Mouse (Mus musculus) adrenal gland, postnatal 14 days (tissue): ENCODE results near the gene Celf6. TPM values are rescaled to one million over a fixed set of nuclear protein-coding genes. Genes with fewer than 3 reads are reported as not detected.
A peak's percentile ranks its signal among the peaks of the same experiment; 100 is the strongest.

ENCODE experiments used
- DNase-seq: peaks from one replicate; pipeline ENCODE4 v3.0.0; 2021; ENCODE audit warnings: mixed read lengths
- long read RNA-seq, 2 experiments: library from polyadenylated mRNA; stranded (forward); transcript quantifications; one replicate each; pipeline ENCODE4 v2.0.0; 2021
- total RNA-seq: library from RNA; stranded (reverse); gene quantifications from 2 replicates; pipeline ENCODE4 v1.2.3, GENCODE M21; 2021

Celf6 gene
- 4.3 and 6.9 TPM in 2 replicates for total RNA-seq
- long read RNA-seq, experiment 1, transcript Celf6-201 (12 exons, 2,765 nt), result major isoform, 16 of 22 reads
- long read RNA-seq, experiment 1, partial matches to known transcripts, result 0 of 22 reads
- long read RNA-seq, experiment 1, other reads (novel, unspliced or antisense), result 6 of 22 reads
- long read RNA-seq, experiment 2, transcript Celf6-201 (12 exons, 2,765 nt), result major isoform, 10 of 12 reads
- long read RNA-seq, experiment 2, partial matches to known transcripts, result 0 of 12 reads
- long read RNA-seq, experiment 2, other reads (novel, unspliced or antisense), result 2 of 12 reads

DNA sequence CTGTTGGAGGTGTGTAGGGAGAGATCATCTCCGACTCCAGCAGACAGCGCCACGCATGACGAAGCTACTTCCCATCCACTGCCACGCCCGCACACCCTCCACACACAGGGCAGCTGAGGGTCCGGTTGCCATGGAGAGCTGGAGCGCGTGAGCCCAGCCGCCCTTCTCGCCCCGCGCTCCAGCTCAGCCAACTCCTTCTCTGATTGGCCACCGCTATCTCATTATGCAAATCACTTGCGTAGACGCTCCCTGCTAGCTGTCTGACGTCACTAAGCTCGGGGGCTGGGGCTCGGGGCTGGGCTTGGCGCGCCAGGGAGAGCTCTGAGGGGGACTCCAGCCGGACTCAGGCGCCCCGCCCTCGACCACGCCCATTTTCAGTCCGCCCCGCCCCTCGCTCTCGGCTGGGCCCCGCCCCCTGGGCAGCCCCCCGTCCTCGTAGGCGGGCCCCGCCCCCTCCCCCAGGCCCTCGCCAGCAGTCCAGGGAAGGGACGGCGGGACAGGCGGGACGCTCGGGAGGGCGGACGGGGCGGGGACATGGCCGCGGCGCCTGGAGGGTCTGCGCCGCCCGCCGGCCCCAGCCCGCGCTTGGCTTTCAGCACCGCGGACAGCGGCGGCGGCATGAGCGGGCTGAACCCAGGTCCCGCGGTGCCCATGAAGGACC is at the start of gene Celf6:
Gene Celf6 (plus strand): TSS at position 74 of the 661 bp plus-strand sequence.
- DNase-seq, result peak; percentile 94

DNA sequence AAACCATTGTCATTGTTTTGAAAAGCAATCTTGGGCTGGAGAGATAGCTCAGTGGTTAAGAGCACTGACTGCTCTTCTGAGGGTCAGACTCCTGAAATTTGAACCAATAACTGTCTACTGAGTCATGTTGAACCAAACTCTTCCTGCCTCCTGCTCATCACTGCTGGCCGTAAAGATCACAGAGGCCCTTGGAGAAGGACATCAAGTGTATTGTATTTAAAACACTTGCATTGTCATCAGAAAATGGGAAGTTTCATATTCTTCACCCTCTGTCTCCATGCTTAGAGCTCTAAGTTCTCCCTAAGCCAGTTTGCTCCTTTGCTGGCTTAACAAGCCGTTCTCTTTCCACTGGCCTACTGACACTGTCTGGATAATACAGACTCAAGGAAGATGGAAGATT is 49.4 kb upstream of the Celf6 start:
- no peak for DNase-seq

DNA sequence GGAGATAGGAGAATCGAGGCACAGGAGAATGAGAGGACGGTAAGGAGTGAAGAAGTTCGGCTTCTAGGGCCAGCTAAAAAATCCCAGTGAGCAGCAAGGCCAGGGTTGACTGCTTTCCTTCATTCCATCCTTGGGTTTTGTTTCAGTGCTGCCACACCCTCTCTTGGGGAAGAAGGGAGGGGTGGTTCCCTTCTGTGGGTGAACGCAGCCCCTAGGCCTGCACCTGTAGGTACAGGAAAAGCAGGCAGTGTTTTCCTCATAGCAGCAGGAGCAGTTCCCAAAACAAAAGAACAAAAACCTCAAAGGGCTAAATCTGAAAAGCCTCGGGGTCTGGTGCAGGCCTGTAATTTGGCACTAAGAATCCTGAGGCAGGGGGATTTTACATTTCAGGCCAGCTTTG is 46.1 kb upstream of the Celf6 start:
- no peak for DNase-seq

DNA sequence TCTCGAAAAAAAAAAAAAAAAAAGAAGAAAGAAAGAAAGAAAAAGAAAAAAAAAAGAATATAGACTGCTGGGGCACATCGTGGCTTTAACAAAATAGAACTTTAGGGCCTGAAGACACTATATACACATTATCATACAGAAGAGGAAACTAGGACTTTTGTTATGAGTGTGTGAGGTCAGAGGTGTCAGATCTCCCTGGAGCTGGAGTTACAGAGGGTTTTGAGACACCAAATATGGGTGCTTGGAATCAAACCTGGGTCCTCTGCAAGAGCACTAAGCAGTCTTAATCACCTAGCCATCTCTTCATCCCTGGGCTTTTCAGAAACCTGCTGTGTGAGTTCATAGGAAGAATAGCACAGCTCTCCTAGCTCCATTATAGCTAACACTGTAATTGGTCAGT is 44.3 kb upstream of the Celf6 start:
- no peak for DNase-seq

DNA sequence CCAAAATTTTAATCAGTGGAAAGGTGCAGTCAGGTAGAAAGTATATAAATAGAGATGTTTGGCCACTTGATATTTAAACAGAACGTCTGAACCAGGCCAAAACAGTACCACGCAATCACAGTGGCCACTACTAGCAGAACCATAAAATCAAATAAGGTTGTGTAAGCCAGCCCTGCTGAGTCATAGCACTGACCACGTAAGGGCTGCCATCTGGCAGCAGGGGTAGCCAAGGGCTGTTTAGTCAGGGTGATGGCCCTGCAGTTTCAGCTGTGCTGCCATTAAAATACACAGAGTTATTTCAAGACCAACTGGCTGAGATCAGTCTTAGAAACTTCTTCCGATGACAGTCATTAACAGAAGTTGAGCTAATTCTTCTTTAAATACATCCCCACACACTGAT is 43.8 kb upstream of the Celf6 start:
- peak; percentile 79 for DNase-seq

DNA sequence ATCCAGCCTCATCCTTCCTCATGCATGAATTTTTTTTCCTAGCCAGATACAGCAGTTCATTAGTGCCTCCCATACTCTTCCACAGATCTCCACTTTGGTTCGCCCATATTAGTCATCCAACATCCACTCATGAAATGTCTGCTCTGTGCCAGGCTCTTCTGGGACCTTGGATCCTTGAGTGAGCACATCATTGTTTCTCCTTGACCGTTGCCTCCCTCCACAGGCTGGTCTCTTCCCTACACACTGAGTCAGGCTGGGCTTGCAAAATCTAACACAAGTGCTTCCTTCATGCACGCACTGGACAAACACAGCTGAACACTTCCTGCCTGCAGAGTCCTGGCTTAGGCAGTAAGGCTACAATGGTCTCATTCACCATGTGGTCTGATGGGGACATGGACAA is 40.1 kb upstream of the Celf6 start:
- peak; percentile 73 for DNase-seq

DNA sequence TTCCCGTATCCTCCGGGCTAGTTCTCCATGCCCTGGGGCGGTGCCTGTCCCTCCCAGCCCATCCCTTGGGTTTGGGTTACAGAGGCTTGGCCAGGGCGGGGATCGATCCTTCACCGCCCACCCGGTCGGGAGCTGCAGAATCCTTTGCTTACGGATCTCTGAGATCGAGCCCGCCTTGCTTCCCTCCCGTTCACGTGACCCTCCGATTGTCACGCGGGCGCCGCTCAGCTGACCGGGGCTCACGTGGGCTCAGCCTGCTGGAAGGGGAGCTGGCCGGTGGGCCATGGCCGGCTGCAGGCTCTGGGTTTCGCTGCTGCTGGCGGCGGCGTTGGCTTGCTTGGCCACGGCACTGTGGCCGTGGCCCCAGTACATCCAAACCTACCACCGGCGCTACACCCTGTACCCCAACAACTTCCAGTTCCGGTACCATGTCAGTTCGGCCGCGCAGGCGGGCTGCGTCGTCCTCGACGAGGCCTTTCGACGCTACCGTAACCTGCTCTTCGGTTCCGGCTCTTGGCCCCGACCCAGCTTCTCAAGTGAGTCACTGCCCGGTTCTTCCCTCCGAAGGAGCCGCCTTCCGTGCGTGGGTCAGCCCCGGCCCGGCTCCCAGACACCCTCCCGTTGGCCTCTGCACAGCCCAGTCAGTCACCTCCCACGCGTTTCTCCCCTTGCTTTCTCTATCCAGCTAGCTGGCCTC is 38.1 kb upstream of the Celf6 start, which contains the start of the genes Hexa and Tmem202:
Gene Hexa (plus strand): TSS at position 100 of the 697 bp plus-strand sequence.
Gene Tmem202 (minus strand): TSS at position 407 of the 697 bp plus-strand sequence.
- DNase-seq, result peak; percentile 91

DNA sequence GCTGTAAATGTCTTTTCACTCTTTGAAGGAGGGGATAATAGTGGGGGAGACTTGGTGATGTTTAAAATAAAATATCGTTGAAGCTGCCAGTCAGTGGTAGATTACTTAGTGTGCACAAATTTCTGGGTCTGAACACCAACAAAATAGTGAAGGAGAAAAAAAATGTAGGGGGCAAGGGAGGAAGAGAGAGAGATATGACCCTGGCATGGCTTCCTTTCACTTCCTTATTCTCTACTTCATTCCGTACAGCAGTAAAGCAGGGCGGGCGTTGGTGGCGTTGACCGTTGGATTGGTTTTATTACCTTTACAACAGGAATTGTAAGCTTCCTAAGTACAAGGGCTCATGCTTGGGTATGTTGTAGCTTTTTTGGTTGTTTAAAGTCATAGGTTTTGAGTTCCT is 36.1 kb upstream of the Celf6 start:
- DNase-seq, result no peak

DNA sequence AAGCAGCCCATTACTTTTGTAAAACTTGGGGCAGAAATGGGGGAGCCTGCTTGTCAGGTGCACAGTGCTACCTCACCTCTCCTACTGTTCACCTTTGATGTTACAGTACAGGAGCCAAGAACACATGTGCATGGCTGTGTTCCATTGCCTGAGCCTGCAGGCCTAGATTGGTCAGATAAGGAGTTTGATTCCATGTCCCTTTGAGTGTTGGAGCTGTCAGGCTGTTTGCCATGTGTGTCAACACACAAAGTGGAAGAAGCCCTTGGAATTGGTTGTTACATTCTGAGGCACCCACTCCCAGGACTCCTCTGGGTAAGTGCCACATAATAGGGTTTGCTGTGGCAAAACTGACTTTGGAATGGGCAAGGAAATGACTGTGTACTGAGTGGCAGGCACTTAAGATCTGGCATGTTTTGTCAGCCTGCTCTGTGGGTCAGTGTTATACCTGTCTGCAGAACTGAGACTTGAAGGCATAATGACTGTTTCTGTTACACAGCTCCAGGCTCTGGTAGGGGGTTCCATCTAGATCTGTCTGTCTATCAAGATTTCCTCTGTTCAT is 34.9 kb upstream of the Celf6 start:
- DNase-seq, result no peak

DNA sequence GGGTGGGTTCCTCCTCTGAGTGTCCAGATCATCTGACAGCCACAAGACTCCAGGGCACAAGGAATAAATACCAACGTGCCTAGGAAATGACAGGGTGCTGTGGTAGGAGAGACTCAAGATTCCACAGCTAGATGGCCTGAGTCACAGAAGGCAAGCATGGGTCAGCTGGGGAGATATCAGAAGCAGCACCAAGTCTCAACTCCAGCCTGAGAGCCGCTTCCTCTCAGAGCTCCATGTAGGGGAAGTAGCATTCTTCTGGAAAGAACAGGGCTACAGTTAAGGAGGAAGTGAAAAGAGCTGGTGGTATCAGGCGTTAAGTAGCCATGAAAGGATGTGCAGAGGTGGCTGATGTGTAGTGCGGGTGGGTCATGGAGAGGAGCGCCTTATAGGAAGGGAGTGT is 33.0 kb upstream of the Celf6 start:
- DNase-seq, result no peak

DNA sequence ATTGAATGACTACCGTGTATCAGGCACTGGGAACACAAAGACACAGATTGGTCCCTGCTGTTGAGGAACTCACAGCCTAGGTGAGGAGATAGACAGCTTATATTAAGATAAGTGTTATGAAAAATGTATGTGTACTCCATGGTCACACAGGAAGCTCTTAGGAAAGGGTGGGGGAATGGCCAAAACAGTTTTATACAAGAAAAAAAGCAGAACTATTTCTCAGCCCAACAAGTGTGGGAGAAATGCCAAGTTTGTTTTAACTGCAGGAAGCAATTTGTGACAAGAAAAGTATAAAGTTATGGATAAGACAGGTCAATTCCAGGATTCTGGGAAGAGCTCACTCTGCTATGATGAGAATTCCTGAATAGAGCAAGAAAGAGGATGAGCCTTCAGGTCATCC is 29.8 kb upstream of the Celf6 start:
- no peak for DNase-seq

DNA sequence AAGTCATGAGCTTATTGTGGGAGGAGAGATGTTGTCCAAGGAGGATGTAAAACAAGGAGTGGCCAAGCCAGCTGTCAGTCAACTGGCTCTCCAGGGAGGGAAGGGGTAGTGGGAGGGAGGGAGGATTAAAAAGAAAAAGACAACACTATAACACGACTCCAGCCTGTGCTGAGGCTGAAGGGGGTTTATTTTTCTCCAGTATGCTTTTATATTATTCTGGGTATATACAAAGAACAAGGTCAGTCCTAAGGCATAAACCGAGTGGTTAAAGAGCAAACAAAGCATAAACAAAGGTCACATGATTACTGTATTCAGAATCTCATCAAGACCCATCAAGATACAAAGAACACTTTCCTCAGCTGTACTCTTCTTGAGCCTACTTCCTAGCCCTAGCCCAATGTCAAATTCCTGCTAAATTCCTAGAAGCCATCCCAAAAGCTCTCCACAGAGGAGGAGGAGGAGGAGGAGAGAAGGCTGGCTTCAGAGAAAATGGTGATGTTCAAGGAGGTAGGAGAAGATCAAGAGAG is 28.7 kb upstream of the Celf6 start:
- DNase-seq, result no peak

DNA sequence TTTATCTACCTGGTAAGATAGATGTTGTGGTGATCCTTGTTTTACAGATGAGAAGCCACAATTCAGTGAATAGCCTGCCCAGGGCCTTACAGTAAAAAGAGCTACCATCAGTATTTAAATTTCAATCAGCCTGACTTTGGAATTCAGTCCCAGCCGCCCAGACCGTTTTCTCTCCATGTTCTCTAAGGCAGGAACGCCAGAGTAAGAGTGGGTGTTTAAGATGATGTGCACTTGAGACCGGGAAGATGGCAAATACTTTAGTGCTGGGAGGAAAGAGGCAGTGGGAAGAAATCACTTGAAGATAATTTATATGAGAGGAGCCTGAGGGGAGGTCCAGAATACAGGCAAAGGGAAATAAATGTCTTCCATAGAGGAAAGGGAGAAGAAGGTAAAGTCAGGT is 27.6 kb upstream of the Celf6 start:
- no peak for DNase-seq

DNA sequence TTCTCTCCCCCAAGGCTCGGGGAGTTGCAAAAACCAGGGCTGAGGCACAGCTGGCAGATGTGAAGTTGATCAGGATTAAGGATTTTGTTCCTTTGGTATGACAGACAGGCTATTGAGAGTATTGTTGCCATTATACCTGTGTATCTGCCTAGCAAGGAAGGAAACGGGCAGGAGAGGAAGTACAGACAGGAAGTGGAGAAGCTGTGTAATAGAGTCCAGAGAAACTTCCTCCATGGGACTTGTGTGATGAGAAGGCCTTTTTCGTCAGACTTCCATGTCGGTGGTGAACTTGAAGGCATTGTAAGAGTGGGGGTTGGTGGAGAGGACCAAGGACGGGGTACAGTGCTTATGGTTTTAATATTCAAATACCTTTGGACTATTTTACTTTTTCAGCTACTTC is 26.7 kb upstream of the Celf6 start:
- no peak for DNase-seq

DNA sequence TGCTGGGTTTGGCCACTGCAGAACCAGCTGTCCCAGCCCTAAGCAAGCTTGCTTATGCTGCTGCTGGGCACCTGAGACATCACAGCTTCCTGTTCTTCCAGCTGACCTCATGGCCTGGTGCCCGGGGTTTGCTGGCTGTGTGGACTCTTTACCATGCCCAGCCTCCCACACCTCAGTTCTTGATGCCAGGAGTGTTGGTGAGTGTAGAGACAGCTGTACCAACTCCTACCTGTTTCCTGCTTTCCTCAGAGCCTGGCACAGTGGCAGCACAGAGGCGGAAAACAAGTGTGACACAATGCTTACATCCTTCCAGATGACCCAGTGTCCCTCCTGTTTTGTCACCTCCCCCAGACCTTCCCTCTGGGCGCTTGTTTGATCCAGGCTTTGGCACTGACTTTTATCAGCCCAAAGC is 26.1 kb upstream of the Celf6 start:
- DNase-seq, result peak; percentile 70

DNA sequence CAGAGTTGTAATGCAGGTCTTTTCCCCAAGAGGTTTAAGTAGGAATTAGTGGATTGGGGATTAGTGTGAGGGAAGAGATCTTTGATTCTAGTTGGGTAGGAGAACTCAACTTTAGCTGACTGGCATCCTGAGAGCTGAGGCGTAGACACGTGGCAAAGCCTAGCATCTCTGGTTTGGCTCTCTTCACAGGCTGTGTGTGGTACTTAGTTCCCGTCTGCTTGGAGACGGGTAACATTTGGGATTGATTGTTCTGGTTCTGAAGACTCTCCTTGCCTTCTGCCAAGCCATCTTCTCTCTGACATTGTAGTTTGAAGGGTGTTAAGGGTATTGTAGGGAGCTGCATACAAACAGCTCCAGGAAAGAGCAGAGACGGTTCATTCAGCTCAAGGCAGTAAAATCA is 25.1 kb upstream of the Celf6 start:
- no peak for DNase-seq

DNA sequence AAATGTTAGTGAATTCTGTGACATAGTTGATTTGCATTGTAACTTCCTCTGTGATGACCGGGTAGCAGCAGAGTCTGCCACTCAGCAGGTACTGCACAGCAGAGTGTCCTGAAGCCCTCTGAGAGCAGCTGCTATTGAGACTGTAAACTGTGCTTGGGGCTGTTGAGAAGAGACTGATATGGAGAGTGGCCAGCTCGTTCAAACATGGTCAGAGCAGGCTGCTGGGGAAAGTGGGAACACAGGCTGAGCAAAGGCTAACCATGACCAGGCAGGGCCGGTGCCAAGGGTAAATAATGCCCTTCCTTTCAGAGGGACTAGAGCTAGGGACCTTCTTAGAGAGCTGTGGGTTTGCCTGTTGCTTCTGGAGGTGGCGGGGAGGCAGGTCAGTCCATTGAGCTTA is 24.0 kb upstream of the Celf6 start:
- no peak for DNase-seq

DNA sequence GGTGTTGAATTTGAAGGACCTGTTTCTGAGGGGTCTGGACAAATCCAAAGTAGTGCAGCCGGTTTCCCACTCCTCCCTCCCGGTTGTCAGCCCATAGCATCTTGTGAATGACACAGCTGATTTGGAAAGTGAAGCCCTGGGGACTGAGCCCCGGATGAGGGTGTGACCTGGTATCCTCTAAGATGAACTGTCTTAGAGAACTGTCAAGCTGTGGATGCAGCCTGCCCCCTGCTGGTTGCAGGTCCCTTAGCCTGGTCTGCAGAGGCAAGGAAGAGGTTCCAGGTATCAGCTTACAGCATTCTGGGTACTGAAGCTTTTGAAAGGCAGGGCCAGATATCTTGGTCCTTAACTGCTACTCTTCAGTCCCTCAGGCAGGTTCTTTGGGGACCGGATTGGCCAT is 12.1 kb upstream of the Celf6 start:
- peak; percentile 92 for DNase-seq

DNA sequence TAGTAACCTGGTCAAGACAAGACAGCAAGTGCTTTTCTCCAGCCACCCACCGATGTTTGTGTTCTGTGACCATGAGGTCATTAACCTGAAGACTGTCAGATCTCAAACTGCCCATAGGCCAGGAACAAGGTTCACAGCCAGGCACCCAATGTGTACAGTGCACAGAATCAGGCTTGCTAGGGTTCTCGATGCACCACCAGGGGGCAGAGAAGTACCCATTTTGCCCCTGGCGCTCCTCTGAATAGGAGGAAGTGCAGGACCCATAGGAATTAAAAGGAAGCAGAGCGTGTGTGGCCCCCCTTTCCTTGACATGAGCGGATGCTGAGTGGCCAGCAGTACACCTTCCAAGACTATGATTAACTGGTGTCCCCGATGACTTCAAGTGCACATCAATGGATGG is 10.6 kb upstream of the Celf6 start:
- peak; percentile 79 for DNase-seq

DNA sequence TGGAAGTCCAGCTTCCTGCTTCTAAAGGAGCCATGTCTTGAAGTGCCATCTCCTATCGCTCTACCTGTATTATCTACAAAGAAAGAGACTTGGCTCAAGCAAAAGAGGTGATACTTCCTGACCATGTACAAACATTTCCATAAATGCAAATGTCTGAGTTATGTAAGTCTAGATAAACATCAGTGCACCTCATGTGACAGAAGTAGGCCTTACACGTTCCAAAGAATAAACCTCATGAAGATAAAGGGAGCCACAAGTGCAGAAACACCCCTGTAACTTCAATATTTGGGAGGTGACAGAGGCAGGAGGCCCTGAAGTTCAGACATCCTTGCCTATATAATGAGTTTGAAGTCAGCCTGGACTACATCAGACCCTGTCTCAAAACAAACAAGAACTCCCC is 5.9 kb upstream of the Celf6 start:
- DNase-seq, result no peak

DNA sequence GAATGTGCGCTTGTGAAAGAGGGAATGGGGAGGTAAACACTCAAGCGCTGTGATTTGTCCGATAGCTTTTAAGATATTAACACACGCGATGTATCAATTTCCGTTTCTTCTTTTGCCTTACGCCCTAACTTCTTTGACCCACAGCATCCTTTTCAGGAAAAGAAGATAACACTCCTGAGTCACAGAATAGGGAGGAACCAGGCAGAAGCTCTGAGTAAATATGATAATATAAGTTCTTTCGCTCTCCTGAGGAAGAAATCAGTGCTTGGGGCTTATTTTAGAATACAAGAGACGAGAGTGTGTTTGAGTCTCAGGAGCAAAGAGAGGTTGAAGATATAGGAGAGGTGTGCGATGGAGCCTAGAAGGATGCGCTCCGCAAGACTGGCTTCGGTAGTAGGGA is 316 bp upstream of the Celf6 start:
- no peak for DNase-seq

DNA sequence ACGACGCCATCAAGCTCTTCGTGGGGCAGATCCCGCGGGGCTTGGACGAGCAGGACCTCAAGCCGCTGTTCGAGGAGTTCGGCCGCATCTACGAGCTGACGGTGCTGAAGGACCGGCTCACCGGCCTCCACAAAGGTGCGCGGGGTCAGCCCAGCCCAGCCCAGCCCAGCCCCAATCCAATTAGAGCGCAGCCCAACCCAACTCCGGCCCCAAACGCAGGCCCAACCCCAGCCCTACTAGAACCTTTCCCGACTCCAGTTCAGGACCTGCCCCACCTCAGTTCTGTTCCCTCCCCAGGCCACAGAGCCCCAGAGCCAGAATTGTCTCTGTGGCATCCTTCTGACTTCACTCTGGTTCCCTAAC is 769 bp downstream of the Celf6 start:
- DNase-seq, result no peak

DNA sequence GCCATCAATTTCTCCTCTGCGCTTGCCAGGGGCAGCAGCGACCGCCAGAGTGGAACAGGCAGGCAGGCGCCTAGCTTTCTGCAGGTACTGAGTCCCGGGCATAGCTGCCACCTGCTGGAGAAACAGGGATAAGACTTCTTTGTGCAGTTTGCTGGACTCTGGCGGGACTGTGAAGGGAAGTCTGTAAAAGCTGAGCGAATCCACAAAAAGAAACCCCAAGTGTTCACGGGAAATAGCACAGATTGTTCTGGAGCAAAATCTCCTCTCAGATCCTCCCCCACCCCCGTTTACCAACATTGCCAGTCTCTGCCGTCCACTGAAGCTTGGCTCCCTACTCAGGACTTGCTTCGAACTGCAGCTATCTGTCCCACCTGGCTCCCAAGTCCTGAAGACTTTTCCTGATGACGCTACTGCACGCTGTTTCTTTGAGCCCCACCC is 7.2 kb downstream of the Celf6 start:
- DNase-seq, result peak; percentile 85
